Mouse (Mus musculus): ENCODE measurements around the gene Nae1.

Nae1 gene

DNA sequence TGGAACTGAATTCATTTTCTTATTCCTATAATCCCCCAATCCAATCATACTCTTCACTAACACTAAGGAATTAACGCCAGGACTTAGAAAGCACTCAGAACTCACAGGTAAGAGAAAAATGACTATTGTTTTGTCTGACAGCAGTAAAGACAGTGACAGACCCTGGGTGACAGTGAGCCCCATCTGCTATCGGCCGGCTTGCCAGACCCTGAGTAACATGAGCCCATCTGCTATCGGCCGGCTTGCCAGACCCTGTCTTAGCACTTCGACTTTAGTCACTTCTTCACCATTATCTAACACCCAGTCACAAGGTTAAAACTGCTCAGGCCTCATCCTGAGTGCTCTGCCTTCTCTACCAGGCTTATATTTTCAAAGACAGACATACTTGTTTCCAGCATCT, 4.8 kb downstream of the Nae1 start:
- no peak for DNase-seq (ENCODE audit: low read depth, low spot score)

DNA sequence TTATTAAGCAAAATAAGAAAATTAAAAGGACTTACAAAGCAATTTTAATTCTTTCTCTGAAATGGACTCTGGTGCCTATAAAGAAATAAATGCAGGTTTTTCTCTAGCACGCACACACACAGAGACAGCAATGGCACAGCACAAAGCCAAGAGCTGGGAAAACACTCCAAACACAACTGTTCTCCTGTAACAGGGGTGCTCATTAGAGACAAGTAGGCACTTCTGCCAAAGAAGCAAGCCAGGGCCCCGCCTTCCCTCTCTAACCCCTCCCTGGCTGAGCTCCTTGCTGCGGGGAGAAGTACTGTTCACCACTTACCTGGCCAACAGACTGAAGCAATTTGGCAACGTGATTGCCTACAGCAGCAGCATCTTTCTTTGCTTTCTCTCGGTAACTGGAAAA, 16.6 kb downstream of the Nae1 start:
- no peak for DNase-seq (ENCODE audit: low read depth, low spot score)

DNA sequence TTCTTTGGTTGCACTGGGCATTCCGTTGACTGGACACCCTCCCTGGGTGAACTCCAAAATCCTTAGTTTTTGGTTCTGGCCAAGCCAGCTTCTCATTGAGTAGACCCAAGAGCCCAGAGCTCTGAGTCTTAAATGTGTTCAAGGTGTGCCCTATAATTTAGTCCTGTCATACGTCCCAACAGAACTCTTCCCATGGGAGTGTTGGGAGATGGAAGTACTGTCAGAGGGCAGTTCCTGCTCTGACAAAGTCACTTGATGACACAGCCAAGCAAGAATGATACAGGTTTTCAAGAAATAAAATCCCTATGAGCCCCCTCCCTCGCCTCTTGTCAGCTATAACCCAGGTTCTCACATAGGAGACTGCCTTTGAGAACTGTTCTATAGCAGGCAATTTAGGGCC, 24.3 kb downstream of the Nae1 start:
- no peak for DNase-seq (ENCODE audit: low read depth, low spot score)

GRCm38 (mm10) chr8:104509061-104510006, 25.1 kb downstream of the Nae1 start, which contains the start of gene Terb1:
TSS of gene Terb1 (minus strand) at chr8:104509910.
- no peak for DNase-seq (ENCODE audit: low read depth, low spot score)

GRCm38 (mm10) chr8:104479091-104479490, 55.3 kb downstream of the Nae1 start:
- no peak for DNase-seq (ENCODE audit: low read depth, low spot score)

GRCm38 (mm10) chr8:104472465-104472864, 62.0 kb downstream of the Nae1 start:
- DNase-seq (ENCODE audit: low read depth, low spot score): no peak

DNA sequence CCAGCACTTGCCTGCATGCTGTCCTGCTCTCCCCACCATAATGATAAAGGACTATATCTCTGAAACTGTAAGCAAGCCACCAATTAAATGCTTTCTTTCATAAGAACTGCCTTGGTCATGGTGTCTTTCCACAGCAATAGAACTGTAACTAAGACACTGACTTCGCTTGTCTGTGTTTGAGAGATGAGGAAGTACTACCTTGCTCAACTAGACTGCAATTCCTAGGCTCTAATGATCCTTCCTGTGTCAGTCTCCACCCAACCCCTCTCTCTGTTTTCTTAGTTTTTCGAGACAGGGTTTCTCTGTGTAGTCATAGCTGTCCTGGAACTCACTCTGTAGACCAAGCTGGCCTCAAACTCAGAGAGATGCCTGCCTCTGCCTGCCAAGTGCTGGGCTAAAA, 67.0 kb downstream of the Nae1 start:
- no peak for DNase-seq (ENCODE audit: low read depth, low spot score)

Data from skeletal muscle tissue, adult 2 months (tissue).